Mouse (Mus musculus): ENCODE data around the gene Stk39.

Gene Stk39

DNA sequence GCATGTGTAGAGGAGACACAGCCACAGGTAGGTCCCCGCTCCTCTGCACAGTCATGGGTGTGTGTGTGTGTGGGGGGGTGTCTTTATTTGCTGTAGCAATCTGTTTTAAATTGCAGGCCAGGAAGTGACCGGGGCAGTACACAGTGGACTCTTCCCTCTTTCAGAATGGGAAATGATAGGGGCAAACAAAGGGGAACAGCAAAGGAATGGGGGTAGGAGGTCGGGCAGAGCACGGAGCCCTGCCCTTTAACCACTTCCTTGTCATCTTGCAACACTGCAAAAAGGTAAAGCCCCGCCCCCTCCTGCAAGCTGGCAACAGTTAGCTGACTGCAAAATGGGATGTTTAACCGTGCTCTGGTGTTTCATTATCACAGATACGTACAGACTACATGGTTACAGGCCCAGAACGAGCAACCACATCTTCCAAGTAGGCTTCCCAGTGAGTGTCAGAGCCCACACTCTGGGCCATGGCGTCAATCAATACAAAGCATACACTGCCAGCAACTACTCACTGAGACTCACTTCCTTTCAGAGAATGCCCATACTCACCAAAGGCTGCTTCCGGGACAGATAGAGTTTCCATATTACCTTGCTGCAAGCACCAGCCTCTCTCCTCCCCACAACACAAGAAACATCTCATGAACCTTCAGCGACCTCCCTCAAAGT lies 89.5 kb downstream of the Stk39 start:
- no peak for DNase-seq (ENCODE audit: low spot score)

- no peak for DNase-seq (ENCODE audit: low spot score)
These were observed 90.2 kb downstream of the Stk39 start for GRCm38 (mm10) chr2:68381881-68382280.

- DNase-seq (ENCODE audit: low spot score), result no peak
These were observed 90.9 kb downstream of the Stk39 start for GRCm38 (mm10) chr2:68381205-68381604.

DNA sequence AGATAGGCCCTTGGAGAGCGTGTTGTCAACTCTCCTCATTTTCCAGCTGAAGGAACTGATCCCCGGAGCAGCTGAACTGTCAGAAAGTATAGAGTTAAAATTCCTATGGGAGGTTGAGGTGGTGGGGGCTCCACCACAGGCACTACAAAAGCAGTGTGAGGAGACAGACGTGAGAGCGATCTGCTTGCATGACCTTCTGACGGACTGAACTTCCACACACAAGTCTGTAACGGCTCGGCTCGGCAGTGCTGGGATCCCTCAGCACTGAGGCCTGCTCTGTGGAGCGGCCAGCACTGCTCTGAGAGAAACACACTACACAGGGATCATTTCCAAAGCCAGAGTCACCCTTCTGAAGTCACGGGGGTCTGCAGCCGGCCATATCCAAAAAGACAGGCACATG lies 92.4 kb downstream of the Stk39 start:
- no peak for DNase-seq (ENCODE audit: low spot score)

GRCm38 (mm10) chr2:68378319-68378718 lies 93.7 kb downstream of the Stk39 start:
- DNase-seq (ENCODE audit: low spot score), result no peak

- no peak for DNase-seq (ENCODE audit: low spot score)
These were observed 94.8 kb downstream of the Stk39 start for GRCm38 (mm10) chr2:68377251-68377681.

GRCm38 (mm10) chr2:68376660-68377059 lies 95.4 kb downstream of the Stk39 start:
- no peak for DNase-seq (ENCODE audit: low spot score)

GRCm38 (mm10) chr2:68374202-68374601 lies 97.9 kb downstream of the Stk39 start:
- no peak for DNase-seq (ENCODE audit: low spot score)

DNA sequence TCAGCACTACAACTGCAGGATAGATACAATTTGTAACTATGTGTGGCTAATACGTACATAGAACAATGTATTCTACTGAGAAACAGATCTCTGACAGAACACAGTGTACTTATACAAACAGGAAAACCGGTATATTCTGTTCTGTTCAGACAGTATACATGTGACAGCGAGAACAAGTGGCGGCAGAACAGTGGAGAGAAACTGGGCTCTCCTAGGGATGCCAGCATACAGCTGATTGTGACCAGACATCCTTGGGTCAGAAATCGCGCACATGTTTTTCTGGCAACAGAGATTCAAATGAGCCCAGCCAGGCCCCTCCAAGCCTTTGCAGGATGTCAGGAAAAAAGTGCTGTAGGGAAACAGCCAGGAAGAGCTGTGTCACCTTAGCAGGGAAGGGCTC lies 100.2 kb downstream of the Stk39 start:
- DNase-seq (ENCODE audit: low spot score), result no peak

GRCm38 (mm10) chr2:68370326-68370725 lies 101.7 kb downstream of the Stk39 start:
- DNase-seq (ENCODE audit: low spot score), result no peak

- DNase-seq (ENCODE audit: low spot score), result no peak
These were observed 103.0 kb downstream of the Stk39 start for GRCm38 (mm10) chr2:68369080-68369479.

GRCm38 (mm10) chr2:68367944-68368343 lies 104.1 kb downstream of the Stk39 start:
- DNase-seq (ENCODE audit: low spot score), result no peak

DNA sequence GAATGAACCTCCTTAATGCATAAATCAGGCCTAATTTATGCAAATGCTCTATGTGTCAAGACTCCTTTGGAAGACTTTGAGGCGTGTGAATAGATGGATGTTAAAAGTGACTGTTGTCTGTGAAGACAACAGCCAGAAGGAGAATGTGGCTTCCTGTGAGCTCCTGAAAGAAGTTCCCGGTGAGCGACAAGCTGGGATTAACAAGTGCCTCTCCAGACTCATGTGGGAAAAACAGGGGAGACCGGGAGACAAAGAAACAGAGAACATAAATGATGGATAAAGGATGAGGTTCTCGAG lies 105.2 kb downstream of the Stk39 start:
- DNase-seq (ENCODE audit: low spot score), result no peak

DNA sequence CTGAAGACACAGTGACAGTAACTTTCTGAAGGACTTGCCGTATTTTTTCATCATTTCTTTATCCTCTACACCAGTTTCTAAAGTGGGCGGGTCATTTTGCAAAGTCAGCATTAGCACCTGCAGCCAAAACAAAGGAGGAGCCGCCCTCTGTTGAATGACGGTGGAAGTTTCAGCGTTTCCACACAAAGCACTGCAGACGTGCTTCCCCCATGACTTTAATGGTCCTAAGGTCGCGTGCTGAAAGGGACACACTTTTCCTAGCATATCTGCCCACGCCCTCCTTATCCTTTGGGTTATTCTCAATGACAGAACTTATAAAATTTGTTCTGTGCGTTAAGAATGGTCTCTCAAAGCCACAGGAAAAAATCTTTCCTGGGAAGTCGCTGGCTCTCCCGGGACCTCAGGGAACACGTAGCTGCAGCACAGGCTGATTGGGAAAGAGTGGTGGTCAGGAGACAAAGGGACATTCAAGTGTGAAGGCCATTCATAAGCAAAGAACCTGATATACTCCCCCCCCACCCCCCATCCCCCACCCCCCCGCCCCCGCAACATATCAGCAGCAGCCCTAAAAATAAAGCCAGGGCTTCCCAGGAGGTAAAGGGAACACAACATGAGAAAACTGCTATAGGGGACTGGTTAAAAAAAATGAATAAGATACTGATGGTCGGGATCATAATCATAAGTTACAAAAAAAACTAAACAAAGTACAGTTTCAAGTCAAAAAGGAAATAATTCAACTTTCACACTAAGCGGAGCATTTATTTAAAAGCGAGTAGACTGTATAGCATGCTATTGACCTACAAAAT lies 105.8 kb downstream of the Stk39 start:
- no peak for DNase-seq (ENCODE audit: low spot score)

- no peak for DNase-seq (ENCODE audit: low spot score)
These were observed 106.6 kb downstream of the Stk39 start for GRCm38 (mm10) chr2:68365504-68365903.

GRCm38 (mm10) chr2:68364181-68364900 lies 107.7 kb downstream of the Stk39 start:
- DNase-seq (ENCODE audit: low spot score), result no peak

DNA sequence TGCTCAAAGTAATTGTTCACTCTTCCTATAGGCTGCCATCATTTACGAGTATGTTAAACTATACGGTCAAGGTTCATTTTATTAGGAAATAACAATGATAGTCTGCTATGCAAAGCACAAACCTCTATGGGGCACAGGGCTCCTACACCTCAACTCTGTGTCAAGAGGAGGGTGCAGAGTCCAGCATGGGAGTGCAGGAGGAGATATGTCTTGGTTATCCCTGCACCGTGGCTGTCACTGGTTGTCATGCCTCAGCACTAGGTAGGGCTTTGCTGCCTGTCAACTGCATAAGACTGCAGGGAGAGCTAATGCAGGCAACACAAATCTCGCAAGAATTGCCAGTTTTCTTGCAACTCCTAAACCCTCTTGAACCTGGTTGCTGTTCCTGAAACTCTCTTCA lies 108.9 kb downstream of the Stk39 start:
- DNase-seq (ENCODE audit: low spot score), result no peak

GRCm38 (mm10) chr2:68361701-68362100 lies 110.4 kb downstream of the Stk39 start:
- no peak for DNase-seq (ENCODE audit: low spot score)

DNA sequence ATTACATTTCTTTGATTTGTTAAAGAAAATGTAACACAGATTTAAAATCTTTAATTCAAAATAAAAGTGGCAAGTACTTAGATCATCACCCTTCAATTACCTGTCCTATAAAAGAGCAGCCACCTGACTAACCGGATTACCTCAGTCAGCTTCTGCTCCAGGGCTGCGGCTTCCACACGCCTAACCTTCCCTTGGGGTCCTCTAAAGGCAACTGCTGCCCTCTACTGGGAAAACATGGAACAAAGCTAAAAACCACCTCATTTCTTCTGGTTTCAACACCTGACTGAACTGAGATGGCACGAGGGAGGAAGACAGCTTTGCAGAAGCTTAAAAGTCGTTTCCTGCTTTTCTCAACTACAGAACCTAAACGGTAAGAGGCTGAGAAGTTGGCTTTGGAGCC lies 121.4 kb downstream of the Stk39 start:
- peak; percentile 59 for DNase-seq (ENCODE audit: low spot score)

GRCm38 (mm10) chr2:68349593-68350383 lies 122.3 kb downstream of the Stk39 start:
- DNase-seq (ENCODE audit: low spot score), result peak; percentile 40

- no peak for DNase-seq (ENCODE audit: low spot score)
These were observed 123.1 kb downstream of the Stk39 start for GRCm38 (mm10) chr2:68348966-68349365.

DNA sequence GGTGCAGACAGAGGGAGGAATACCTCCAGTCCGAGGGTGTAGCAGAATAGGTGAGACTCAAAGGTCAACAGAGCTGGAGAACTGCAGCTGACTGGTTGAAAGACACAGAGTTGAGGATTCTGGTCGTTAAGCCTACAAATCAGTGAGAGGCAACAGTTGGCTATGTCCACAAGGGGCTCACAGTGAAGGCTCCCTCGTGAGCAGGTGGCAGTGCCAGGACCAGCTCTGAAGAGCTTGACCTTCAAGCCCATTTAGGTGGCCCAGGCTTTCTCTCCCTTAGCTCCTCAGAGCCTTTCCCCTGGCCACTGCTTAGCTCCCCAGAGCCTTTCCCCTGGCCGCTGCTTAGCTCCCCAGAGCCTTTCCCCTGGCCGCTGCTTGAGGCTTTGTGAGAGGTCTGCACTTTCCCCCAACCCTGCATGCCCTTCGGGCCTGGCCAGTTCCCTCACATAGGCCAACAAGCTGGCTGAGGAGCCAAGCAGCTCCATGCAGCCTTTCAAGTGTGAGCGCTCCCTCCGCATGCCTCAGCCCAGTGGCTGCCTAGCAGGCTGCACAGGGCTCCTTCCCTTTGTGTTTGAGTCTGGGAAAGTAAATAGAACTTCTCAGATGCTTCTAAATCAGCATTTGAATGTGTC lies 125.3 kb downstream of the Stk39 start:
- DNase-seq (ENCODE audit: low spot score), result no peak

Data from yolk sac, embryonic 10.5 days (tissue).